Mouse (Mus musculus): ENCODE measurements around the gene H2-M3. TPM values are rescaled to one million over a fixed set of nuclear protein-coding genes. Genes with fewer than 3 reads are reported as not detected.
A peak's percentile ranks its signal among the peaks of the same experiment; 100 is the strongest.
"Not testable (repeated sequence)": the region's sequence is repeated elsewhere in the genome, so short reads cannot be mapped to it uniquely, and the experiment has no call there.

The H2-M3 gene
- 1 to 10 TPM; 3.2 to 4.0 TPM for total RNA-seq (2021)

DNA sequence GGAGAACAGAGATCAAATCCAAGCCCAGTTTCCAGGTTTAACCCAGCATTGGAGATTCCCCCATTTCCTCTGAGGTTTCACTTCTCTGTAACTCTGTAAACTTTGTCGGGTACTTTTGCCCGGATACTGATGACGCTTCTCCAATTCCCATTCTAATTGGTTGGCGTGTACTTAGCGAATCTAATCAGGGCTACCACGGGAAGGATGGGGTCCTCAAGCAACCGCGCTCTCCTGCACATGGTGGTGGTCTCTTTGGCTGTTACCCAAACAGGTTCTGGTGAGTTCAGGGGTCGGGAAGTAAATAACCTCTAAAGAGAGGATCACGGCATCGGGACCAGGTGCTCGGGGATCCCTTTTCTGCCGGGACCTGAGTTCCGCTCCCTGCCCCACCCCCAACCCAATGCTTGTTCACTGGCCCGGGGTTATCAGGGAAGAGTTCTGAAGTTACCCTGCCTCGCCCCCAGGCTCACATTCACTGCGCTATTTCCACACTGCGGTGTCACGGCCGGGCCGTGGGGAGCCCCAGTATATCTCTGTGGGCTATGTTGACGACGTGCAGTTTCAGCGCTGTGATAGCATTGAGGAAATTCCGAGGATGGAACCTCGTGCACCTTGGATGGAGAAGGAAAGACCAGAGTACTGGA lies at the start of gene H2-M3:
H2-M3 (plus strand) TSS at position 163 of the 644 bp plus-strand sequence.
- intact Hi-C loops (cut with DNase I): no loop called here
- peak; percentile 92 to 95 for DNase-seq

GRCm38 (mm10) chr17:37221879-37222278 lies 48.1 kb upstream of the H2-M3 start:
- intact Hi-C loops (cut with DNase I): no loop called here
- DNase-seq: no peak

- intact Hi-C loops (cut with DNase I); DNase-seq: not testable (repeated sequence)
Observed at GRCm38 (mm10) chr17:37237230-37237629, 32.8 kb upstream of the H2-M3 start, which contains the start of gene Olfr97. Gene Olfr97, minus strand, starts transcription at chr17:37237330.

DNA sequence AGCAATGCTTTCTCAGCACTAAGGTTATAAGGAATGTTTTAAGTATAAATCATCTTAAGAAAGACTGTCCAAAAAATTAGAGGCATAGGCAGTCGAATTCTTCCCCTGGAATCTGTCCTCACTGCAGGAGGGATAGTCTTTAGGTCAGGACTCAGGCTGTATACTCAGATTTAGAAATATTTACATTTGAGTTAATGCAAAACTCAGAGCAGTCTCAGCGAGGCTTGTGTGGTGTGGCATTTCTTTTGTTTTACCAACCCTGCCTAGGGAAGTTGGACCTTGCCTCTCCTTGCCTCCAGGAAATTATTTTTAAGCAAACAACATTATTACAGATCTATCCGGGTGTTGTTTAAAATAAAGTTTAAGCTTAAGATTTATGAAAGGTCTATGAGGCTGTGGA lies 27.8 kb upstream of the H2-M3 start:
- intact Hi-C loops (cut with DNase I): no loop called here
- DNase-seq: no peak

GRCm38 (mm10) chr17:37246715-37247114 lies 23.3 kb upstream of the H2-M3 start:
- DNase-seq: peak; percentile 29 to 33
- intact Hi-C loops (cut with DNase I): no loop called here

GRCm38 (mm10) chr17:37249460-37249859 lies 20.6 kb upstream of the H2-M3 start:
- intact Hi-C loops (cut with DNase I): no loop called here
- no peak for DNase-seq

GRCm38 (mm10) chr17:37250544-37250943 lies 19.5 kb upstream of the H2-M3 start:
- intact Hi-C loops (cut with DNase I): no loop called here
- DNase-seq: peak in 1 of 2 experiments; percentile 6

GRCm38 (mm10) chr17:37263626-37264025 lies 6.4 kb upstream of the H2-M3 start, which contains the start of gene Olfr98:
Gene Olfr98, minus strand, starts transcription at chr17:37263749.
- intact Hi-C loops (cut with DNase I): no loop called here

GRCm38 (mm10) chr17:37270702-37271092 lies 677 bp downstream of the H2-M3 start:
- DNase-seq: peak; percentile 38 to 55
- intact Hi-C loops (cut with DNase I): no loop called here

More at GRCm38 (mm10) chr17:37263626-37264025, 6.4 kb upstream of the H2-M3 start, which contains the start of gene Olfr98:
- DNase-seq: no peak

- no peak for DNase-seq
- intact Hi-C loops (cut with DNase I): no loop called here
Observed at GRCm38 (mm10) chr17:37275626-37276248, 5.7 kb downstream of the H2-M3 start.

DNA sequence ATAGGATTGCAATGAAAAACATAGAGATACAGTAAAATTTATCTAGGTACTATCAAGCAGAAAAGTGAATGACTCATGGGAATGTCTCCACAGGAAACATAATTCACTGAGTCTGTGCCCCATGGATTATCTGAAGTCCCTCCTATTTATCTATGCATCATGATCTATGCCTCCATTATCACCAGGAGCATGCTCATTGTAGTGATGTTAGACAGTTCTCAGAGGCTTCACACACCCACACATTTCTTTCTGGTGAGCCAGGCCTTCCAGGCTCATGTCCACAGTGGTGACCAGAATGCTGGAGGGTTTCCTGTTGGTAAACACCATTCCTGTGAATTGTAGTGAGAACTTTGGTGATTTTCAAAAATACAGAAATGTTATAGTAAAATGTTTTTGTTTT lies 6.6 kb downstream of the H2-M3 start:
- no peak for DNase-seq
- intact Hi-C loops (cut with DNase I): no loop called here

DNA sequence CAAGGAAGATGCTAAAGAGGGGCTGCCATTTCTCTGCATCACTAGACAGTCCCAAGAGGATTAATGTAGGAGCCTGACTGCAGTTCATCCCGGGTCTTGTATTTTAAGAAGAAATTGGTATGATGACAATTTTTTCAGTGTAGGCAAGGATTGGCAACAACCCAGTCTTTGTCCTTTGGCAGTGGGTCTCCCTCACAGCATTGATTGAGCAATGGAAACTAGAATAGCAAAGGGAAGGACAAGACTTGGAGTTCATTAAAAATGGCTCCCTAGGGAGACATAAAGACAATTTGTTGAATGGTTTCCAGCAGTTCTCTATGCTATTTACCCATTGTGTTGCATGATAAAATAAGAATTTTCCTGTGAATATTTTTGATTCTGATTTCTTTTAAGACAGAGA lies 10.3 kb downstream of the H2-M3 start:
- DNase-seq: no peak

GRCm38 (mm10) chr17:37283360-37283759 lies 13.3 kb downstream of the H2-M3 start, which contains the start of gene Olfr99:
Gene Olfr99, minus strand, starts transcription at chr17:37283460.
- DNase-seq: no peak
- intact Hi-C loops (cut with DNase I): no loop called here

More for the DNA sequence above, 10.3 kb downstream of the H2-M3 start:
- intact Hi-C loops (cut with DNase I): no loop called here

DNA sequence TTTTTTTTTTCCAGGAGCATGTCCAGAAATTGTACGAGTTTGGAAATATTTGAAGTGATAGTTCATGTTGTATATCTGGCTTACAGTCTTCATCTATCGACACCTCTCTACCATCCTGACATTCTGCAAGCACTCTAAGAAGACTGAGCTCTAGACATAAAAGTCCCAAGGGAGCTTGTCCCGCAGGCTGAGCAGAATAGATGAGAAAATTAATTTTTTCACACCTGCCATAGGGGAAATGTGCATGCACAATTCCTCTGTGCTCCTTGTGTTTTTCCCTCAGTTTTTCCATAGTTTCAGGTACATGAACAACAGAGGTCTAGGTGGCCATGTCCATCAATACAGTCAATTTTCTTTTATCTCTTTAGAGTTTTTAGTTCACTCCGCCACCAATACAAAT lies 34.2 kb downstream of the H2-M3 start, which contains the start of gene Olfr101:
Olfr101 (minus strand) TSS at position 101 of the 400 bp plus-strand sequence.
- no peak for DNase-seq

DNA sequence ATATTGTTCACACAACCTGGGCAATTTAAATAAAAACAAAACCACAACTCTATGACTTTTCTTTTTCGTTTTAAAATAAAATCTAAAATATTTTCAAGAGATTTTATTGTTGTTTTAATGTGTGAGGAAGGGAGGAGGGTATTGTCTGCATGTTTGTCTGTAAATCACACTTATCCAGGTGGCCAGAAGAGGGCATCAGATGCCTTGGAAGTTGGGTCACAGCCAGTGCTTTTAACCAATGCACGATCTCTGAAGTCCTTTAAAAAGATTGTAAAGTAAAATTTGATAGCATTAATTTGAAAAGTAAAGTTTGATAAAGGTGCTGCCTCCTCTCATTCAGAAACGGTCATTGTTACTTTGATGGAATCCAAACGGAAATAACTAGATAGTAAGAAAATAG lies 38.5 kb downstream of the H2-M3 start:
- DNase-seq: no peak
- intact Hi-C loops (cut with DNase I): no loop called here

More for the DNA sequence above, 34.2 kb downstream of the H2-M3 start, which contains the start of gene Olfr101:
- intact Hi-C loops (cut with DNase I): no loop called here

GRCm38 (mm10) chr17:37310146-37310699 lies 40.2 kb downstream of the H2-M3 start:
- DNase-seq: no peak
- intact Hi-C loops (cut with DNase I): no loop called here

GRCm38 (mm10) chr17:37316954-37317353 lies 46.9 kb downstream of the H2-M3 start, which contains the start of gene Olfr102:
Gene Olfr102, minus strand, starts transcription at chr17:37317054.
- intact Hi-C loops (cut with DNase I): no loop called here
- DNase-seq: no peak
